Mouse (Mus musculus): ENCODE measurements around the gene Hook1.
"Not testable (repeated sequence)": the region's sequence is repeated elsewhere in the genome, so short reads cannot be mapped to it uniquely, and the experiment has no call there.

Hook1 gene

DNA sequence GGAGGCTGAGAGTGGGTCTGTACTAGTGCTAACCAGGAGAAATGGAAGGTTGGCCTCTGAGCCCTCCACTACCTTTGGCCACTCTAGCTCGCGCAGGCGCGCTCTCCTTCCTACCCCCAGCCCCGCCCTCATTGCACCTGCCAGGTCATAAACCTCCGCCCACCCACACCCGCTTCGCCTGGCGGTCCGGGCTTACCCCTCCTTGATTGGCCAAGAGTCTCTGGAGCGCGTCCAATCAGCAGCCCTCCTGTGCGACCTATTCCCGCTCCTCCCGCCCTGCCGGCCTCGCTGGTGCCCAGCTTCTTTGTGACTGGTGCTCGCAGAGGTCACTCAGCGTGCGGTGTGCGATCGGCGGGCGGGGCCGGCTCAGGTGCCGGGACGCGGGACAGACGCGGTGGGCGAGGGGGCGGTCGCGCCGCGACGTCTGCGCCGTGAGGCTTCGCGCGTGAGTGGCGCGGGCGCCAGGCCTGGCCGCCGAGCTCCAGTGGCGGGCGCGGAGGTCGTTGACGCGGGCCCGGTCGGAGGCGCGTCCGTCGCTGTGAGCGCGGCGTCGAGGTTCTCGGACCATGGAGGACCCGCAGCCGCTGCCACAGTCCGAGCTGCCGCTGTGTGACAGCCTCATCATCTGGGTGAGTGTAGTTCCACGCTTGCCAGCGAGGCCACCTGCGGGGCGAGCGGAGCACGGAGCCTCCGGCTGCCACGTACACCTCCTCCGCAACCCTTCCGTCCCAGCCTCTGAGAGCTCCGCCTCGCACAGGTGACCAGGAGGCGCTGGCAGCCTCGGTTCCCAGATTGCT, at the start of gene Hook1:
Gene Hook1 (plus strand): TSS at position 313 of the 797 bp plus-strand sequence.
- in situ Hi-C loops (cut with MseI, MboI): no loop called here

DNA sequence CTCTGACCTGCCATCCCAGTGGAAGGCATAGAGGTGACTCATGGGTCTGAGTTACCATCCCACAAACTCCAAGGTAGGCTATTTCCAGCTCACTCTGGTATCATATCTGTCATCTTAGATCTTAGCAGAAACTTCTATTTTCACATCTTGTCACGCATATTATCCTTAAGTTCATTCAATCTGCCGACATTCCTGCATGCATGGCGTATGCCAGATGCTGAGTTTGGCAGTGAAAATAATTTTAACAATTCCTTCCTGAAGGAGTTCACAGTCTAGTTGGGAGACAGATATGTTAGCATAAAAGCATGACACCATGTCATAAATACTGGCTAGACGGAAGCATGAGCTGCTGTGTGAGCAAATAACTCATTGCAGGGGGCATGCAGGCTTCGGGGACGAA, 49.3 kb upstream of the Hook1 start:
- in situ Hi-C loops (cut with MseI, MboI): loop anchor here in 1 of 2 experiments (25.0 kb wide), 1 partner anchor 905 kb away; no protein-coding TSS in a partner anchor

DNA sequence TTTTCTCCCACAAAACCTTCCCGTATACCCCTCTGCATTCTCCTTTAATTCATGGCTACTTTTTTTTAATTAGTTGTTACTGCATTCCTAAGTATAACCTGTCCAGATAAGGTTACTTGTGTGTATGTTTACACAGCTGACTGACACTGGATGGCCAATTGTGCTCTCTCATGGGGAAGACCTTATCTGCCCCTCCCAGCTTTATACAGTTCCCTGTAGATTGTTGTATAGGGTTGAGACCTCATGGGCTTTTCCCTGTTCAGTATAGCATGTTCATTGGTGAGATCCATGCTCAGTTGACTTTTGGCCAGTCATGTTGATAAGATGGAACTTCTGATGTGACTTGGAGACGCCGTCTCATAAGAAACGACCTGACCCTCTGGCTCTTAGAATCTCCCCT, 46.6 kb upstream of the Hook1 start:
- in situ Hi-C loops (cut with MseI, MboI): loop anchor here in 1 of 2 experiments (25.0 kb wide), 1 partner anchor 908 kb away; no protein-coding TSS in a partner anchor

DNA sequence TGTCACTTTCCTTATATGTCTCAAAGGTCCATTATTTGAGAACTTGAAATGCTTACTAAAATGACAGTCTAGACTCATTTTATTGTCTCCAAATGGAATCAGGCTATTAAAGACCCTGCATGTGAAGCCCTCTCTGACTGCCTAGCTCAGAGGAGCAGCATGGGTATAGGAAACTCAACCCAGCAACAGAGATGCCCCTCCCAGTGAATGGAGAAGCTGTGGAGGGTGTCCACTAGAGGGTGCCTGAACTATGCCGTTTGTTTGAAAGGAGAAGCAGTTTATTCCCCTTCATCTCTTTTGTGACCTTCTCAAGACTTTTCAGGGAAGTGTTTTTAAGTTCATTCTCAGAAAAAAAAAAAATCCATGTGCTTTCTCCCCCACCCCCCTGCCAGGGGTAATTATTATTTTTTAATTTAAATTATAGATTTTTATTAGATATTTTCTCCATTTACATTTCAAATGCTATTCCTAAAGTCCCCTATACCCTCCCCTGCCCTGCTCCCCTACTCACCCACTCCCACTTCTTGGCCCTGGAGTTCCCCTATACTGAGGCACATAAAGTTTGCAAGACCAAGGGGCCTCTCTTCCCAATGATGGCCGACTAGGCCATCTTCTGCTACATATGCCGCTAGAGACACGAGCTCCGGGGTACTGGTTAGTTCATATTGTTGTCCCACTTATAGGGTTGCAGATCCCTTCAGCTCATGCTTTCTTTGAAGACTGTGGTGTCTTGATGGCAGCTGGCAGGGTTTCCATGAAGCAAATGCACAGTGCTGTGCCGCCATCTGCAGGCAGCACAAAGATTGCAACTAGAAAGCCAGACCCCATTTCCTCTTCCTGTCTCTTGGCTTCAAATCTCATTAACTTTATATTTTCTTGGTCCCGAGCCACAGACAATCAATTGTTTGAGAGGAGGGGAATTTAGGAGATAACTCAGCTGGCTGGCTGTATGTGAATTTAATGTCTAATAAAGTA, 42.5 kb upstream of the Hook1 start:
- in situ Hi-C loops (cut with MseI, MboI): loop anchor here in 1 of 2 experiments (25.0 kb wide), 1 partner anchor 912 kb away; no protein-coding TSS in a partner anchor

DNA sequence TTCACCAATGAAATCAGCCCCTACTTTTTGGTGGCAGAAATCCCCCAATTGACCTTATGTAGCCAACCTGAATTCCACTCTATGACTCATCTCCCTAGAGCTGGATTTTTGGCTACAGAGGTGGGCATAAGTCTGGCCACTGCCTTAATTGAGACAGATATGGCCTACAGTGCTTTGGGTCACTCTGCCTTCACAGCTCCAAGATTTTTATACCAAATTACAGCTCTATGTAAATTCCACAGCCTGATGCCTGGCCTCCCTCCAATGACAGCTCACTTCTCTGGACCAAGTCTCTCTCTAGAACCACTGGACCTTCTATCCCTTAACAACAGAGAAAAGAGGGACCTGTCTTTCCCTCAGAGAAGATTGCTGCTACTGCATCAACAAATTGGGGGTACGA, 38.2 kb upstream of the Hook1 start:
- in situ Hi-C loops (cut with MseI, MboI): no loop called here

DNA sequence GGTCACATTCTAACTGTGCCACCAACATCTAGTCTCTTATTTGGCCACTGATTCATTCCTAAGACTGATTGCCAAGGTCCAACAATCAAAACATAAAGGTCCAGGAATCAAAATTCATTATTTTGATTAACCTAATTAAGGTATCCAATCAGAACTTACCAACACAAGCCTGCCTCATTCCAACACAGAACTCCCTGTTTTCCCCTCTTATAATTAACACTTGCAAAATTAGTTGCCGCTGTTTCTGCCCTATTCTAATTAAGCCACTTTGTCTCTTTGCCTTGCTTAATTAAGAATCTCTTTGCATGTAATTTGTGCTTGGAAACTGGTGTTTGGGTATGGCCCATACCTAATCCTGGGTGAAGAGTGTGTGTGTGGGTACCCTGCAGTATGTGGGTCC, 37.1 kb upstream of the Hook1 start:
- in situ Hi-C loops (cut with MseI, MboI): no loop called here

DNA sequence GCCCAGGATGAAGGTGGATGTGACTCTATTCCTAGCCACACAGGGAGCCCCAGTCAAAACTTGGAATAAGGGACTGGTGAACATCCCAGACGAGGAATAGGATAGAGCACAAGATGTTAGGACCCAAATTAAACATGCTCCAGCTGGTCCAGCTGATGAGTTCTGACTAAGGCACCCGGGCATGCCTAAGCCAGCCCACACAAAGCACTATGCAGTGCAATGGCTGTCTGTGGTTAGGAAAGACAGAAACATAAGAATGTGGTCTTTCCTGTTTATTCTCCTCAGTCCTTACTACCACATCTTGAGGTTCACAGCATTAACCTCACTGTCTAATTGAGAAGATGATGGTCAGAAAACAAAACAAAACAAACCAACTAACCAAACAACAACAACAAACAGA, 35.7 kb upstream of the Hook1 start:
- in situ Hi-C loops (cut with MseI, MboI): no loop called here

DNA sequence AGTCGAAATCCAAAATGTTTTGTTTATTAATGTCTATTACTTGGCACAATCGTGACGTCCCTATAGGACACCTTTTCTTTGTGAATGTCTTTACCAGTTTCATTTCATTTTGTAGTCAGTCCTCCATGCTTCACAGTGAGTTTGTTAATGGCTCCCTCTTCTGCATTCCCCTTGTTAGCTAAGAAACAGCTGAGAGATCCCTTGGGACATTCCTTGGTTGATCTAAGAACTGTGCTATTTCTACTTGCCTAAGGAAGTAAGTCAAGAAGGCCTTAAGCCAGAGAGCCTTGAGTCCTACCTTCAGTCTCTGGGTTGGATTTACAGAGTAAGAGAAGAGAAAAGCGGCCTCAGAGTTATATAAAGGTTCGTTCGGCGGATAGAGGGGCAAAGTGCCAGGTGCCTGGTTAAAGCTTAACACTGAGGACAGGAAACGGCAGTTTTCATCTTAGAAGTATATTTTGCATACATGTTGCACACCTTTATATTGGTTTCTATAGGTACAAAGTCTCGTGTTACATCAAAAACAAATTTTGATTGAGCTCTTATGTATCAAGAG, 33.2 kb upstream of the Hook1 start:
- in situ Hi-C loops (cut with MseI, MboI): no loop called here

DNA sequence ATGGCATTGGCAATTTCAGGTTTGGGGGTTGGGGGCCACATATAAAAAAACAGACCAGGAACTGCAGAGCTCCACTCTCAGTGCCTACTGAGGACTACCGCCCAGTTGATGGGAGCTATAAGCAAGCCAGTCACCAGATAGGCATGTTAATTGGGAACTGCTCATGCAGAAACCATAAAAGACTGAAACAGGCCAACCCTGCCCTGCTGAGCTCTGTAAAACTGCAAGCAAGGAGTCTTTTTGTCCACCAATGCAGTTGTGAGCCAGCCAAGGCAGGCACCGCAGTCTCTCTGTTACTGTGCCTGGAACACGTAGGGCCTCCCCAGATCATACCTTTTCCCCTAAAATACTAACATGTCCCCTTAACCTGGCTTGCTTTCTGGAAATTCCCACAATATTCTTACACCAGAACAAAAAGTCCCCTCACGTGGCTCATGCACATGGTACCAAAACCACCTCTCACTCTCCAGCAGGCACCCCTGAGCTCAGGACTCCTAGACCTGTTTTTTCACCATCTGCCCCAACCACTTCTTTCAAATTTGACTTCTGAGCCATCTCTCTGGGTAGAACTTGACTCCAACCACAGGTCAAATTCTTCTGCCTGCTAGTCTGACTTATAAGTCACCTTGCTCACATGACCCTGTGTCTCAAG, 32.5 kb upstream of the Hook1 start:
- in situ Hi-C loops (cut with MseI, MboI): no loop called here

DNA sequence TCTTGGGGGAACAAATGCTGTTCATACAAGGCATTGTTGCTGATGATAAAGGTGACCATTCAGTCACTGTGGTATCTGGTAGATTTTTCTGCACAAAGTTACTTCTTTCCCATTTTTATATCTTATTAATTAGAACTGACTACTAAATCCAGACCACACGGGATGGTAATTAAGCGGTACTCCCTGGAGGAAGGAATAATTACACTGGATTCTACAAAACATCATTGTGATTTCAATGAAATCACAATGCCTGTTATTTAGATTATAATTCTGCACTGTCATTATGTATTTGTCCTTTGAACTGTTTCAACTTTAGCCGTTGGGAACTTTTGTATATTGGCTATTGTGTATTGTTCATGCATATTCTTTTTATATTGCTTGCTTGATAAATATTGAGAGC, 28.3 kb upstream of the Hook1 start:
- in situ Hi-C loops (cut with MseI, MboI): no loop called here

DNA sequence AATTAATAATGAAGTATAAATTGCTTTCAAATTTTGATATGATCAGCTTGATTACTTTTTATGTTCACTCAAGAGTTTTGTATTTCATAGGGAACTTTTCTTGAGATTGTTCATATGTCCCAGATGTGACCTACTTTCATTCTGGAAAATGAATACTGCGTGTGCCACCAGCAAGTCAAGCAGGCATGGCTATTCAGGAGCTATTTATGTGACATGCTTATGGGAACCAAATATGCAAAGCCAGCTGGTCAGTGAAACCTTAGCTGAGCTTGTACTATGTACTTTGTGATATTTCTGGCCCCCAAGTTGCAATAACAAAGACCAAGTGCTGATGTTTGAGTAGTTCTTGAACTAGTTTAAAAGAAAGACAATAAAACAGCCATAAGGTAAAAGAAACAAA, 19.1 kb upstream of the Hook1 start:
- in situ Hi-C loops (cut with MseI, MboI): no loop called here

DNA sequence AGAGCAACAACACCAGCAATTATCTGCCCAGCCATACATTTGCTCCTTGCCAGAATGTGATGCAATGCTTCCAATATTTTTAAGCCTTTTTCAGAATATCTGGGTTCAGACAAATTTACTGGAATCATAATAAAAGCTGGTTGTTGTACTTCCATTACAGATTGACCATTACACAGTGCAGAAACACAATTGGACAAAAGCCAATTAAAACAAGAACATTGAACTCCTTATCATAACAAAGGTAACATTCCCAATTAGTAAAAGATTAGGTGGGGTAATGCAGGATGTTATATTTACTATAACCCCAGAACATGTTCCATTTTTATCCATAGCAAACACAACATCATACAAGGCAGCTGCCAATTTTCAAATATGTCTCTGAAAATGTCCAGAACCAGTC, 13.7 kb upstream of the Hook1 start:
- in situ Hi-C loops (cut with MseI, MboI): no loop called here

DNA sequence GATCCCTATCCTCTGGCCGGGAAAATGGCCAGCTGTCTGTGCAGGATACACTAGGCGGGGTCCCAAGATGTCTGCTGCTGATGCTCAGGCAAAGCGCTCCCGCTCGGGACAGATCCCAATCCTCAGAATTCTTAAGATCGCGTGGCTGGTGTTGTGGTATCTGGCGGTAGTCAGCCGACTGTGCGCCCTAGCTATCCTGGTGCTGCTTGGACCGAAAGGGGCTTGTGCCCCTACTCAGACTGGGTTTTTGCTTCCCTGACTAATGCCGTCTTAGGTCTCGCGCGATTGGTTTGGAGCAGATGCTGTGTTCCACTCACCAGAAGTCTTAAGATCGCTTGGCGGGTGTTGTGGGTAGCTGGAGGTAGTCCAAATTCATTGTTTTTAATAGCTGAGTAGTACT, 15.2 kb downstream of the Hook1 start:
- in situ Hi-C loops (cut with MseI, MboI): not testable (repeated sequence)

DNA sequence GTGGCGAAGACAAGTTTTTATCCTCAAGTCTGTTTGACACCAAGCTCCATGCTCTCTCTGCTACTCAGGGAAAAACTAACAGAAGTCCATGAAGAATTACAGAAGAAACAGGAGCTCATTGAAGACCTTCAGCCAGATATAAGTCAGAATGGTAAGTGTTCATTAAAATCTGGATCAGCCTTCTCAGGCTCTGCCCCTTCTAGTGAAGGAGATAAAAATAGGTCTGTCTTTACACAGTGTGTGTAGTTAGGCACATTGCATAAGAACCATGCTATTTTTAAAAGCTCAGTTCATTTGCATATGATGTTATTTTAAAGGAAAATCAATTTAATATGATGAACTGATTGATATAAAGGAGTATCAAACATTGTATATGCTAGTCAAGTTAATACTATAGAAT, 49.8 kb downstream of the Hook1 start:
- in situ Hi-C loops (cut with MseI, MboI): no loop called here

DNA sequence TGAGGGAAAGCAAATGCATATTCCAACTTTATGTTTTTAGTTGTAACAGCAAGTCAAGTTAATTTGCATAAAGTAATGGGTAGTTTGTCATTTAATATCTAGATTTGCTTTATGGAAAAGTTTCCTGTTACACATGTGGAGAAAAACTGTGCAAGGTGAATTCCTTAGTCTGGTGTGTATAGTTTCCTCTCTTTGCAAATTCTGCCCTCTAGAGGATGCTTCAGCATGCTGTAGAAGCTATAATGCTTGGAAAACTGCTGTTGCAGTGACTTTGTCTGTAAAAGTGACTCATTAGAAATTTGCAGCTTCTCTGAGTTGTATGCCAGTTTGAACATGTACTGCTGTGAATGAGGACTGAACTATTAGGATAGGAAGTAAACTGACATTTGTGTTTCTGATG, 55.8 kb downstream of the Hook1 start:
- in situ Hi-C loops (cut with MseI, MboI): no loop called here

DNA sequence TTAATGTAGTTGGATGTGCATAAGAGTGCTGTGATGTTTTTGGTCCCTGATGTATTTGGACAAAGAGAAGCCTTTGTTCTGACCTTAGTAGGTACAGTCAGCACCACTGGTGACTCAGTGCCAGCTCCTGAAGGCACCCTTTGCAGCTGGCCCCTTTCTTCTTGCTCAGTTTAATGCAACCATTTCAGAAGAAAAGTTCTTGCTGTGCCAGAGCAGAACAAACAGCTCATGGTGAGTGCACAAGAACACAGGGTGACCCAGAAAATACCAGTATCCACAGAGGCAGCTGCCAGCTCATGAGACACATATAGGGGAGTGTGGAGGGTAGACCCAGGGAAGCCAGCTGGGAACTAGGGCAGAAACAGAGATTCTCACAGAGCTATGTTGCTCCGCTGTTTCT, 61.4 kb downstream of the Hook1 start:
- in situ Hi-C loops (cut with MseI, MboI): no loop called here

DNA sequence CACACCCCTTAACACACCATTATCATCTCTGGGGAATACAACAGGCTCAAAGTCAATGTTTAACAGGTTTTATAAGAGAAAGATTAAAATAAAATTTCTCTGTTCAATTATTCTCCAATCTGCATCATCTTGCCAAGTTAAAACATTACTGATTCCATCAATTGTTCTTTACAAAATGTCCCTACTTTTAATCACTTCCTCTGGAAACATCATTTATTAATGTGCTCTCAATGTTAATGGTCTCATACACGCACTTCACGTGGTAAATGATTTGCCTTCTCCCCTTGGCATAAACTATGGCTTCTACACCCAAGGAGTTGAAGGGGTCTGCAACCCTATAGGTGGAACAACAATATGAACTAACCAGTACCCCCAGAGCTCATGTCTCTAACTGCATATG, 93.1 kb downstream of the Hook1 start:
- in situ Hi-C loops (cut with MseI, MboI): no loop called here

DNA sequence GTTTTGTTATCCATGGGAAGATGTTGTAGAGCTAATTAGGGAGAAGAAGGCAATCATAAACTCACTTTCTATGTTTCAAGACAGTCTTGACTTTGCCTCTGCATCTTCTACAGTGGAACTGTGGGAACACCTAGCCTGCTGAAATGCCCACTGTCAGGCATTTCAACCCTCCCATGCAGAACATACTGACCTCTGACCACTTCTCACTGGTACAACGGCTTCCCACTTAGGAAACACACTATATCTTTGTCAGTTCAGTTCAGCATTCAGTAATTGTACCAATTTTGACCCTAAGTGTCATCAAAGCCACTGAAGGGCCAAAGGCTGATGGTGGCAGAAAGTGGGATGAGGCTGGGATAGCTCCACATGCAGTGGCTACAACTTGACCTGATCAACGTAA, 95.0 kb downstream of the Hook1 start:
- in situ Hi-C loops (cut with MseI, MboI): no loop called here
